Mouse (Mus musculus): Measurements from ENCODE around the gene Sugt1. TPM values are rescaled to one million over a fixed set of nuclear protein-coding genes. Genes with fewer than 3 reads are reported as not detected.

Sugt1 gene
- polyA plus RNA-seq, 2 experiments, result 15.2 to 44.7 TPM

- Histone ChIP-seq H3K4me2 (ENCODE audit: low read depth) (no peak overlapping the region), H3K27ac (no peak overlapping the region), H3K4me1 (replicated peaks; ENCODE audit: control insufficient read depth in 2 of 2, insufficient read depth in 2 of 2, low read length in 1 of 2) (no peaks in the 10 kb centered on the region), H3K9me3 (ENCODE audit: control insufficient read depth, low read length) (no peaks in the 10 kb centered on the region), H3K4me3 (ENCODE audit: insufficient read depth in 1 of 2, low read depth in 2 of 2, low read length in 2 of 2) (no peak overlapping the region), H3K27me3 (ENCODE audit: control insufficient read depth, insufficient read depth, low read length) (no peaks in the 10 kb centered on the region), H3K36me3 (replicated peaks; ENCODE audit: control insufficient read depth, insufficient read depth, low read depth) (no peaks in the 10 kb centered on the region), H3K9ac (replicated peaks) (no peak overlapping the region)
- ATAC-seq (ENCODE audit: insufficient read depth), result no peak
- TF ChIP-seq CTCF (IDR thresholded peaks at IDR 0.05; ENCODE audit: low read depth) (no peak), EP300 (IDR thresholded peaks at IDR 0.05; ENCODE audit: low read depth) (no peak)
- 69% methylated on average over 3 of the region's 3 CpGs for WGBS (ENCODE audit: insufficient replicate concordance)
- DNase-seq (ENCODE audit: low read depth in 3 of 3, low spot score in 3 of 3), result no peak
Measured at GRCm38 (mm10) chr14:79671008-79671407, 83.5 kb downstream of the Sugt1 start.

GRCm38 (mm10) chr14:79672567-79672966, 85.1 kb downstream of the Sugt1 start:
- Histone ChIP-seq H3K36me3 (replicated peaks; ENCODE audit: control insufficient read depth, insufficient read depth, low read depth) (no peaks in the 10 kb centered on the region), H3K4me2 (ENCODE audit: low read depth) (no peak overlapping the region), H3K27me3 (ENCODE audit: control insufficient read depth, insufficient read depth, low read length) (no peaks in the 10 kb centered on the region), H3K9me3 (ENCODE audit: control insufficient read depth, low read length) (no peaks in the 10 kb centered on the region), H3K27ac (no peak overlapping the region), H3K4me1 (replicated peaks; ENCODE audit: control insufficient read depth in 2 of 2, insufficient read depth in 2 of 2, low read length in 1 of 2) (no peaks in the 10 kb centered on the region), H3K4me3 (ENCODE audit: insufficient read depth in 1 of 2, low read depth in 2 of 2, low read length in 2 of 2) (no peak overlapping the region), H3K9ac (replicated peaks) (no peak overlapping the region)
- 69% methylated on average over 5 of the region's 5 CpGs for WGBS (ENCODE audit: insufficient replicate concordance)
- DNase-seq (ENCODE audit: low read depth in 3 of 3, low spot score in 3 of 3) (no peak), ATAC-seq (ENCODE audit: insufficient read depth) (no peak)
- no peak for TF ChIP-seq CTCF (IDR thresholded peaks at IDR 0.05; ENCODE audit: low read depth)
- no peak for TF ChIP-seq EP300 (IDR thresholded peaks at IDR 0.05; ENCODE audit: low read depth)

GRCm38 (mm10) chr14:79673083-79674013, 85.9 kb downstream of the Sugt1 start:
- Histone ChIP-seq H3K36me3 (replicated peaks; ENCODE audit: control insufficient read depth, insufficient read depth, low read depth) (no peaks in the 10 kb centered on the region), H3K9ac (replicated peaks) (no peak overlapping the region), H3K4me1 (replicated peaks; ENCODE audit: control insufficient read depth in 2 of 2, insufficient read depth in 2 of 2, low read length in 1 of 2) (no peaks in the 10 kb centered on the region), H3K9me3 (ENCODE audit: control insufficient read depth, low read length) (no peaks in the 10 kb centered on the region), H3K4me2 (ENCODE audit: low read depth) (no peak overlapping the region), H3K27ac (no peak overlapping the region), H3K27me3 (ENCODE audit: control insufficient read depth, insufficient read depth, low read length) (no peaks in the 10 kb centered on the region), H3K4me3 (ENCODE audit: insufficient read depth in 1 of 2, low read depth in 2 of 2, low read length in 2 of 2) (no peak overlapping the region)
- DNase-seq (ENCODE audit: low read depth in 3 of 3, low spot score in 3 of 3), result no peak
- no peak for TF ChIP-seq EP300 (IDR thresholded peaks at IDR 0.05; ENCODE audit: low read depth)
- TF ChIP-seq CTCF (IDR thresholded peaks at IDR 0.05; ENCODE audit: low read depth), result no peak
- 71% methylated on average over 17 of the region's 17 CpGs for WGBS (ENCODE audit: insufficient replicate concordance)
- ATAC-seq (ENCODE audit: insufficient read depth), result no peak

- DNase-seq (ENCODE audit: low read depth in 3 of 3, low spot score in 3 of 3), result no peak
- no peak overlapping the region for H3K4me3 ChIP-seq (ENCODE audit: insufficient read depth in 1 of 2, low read depth in 2 of 2, low read length in 2 of 2)
- no peaks in the 10 kb centered on the region for H3K9me3 ChIP-seq (ENCODE audit: control insufficient read depth, low read length)
- no peaks in the 10 kb centered on the region for H3K4me1 ChIP-seq (replicated peaks; ENCODE audit: control insufficient read depth in 2 of 2, insufficient read depth in 2 of 2, low read length in 1 of 2)
- WGBS (ENCODE audit: insufficient replicate concordance), result 48% methylated on average over 15 of the region's 15 CpGs
- no peaks in the 10 kb centered on the region for H3K36me3 ChIP-seq (replicated peaks; ENCODE audit: control insufficient read depth, insufficient read depth, low read depth)
- H3K27me3 ChIP-seq (ENCODE audit: control insufficient read depth, insufficient read depth, low read length), result no peaks in the 10 kb centered on the region
- no peak for ATAC-seq (ENCODE audit: insufficient read depth)
- H3K4me2 ChIP-seq (ENCODE audit: low read depth), result no peak overlapping the region
- no peak overlapping the region for H3K9ac ChIP-seq (replicated peaks)
- H3K27ac ChIP-seq, result no peak overlapping the region
- TF ChIP-seq EP300 (IDR thresholded peaks at IDR 0.05; ENCODE audit: low read depth) (no peak), CTCF (IDR thresholded peaks at IDR 0.05; ENCODE audit: low read depth) (no peak)
Measured at GRCm38 (mm10) chr14:79677108-79677753, 89.7 kb downstream of the Sugt1 start.
